Mouse (Mus musculus) layer of hippocampus, postnatal 25 days (tissue): ENCODE measurements at regions not wholly inside any gene's neighbourhood (a gene's known extent, or its start where the extent isn't known, plus 50 kb on each side); places are given as distances from the start of the nearest gene placed in this dataset.
A peak's percentile ranks its signal among the peaks of the same experiment; 100 is the strongest.

Source experiments
- DNase-seq, 2 experiments: peaks; one replicate each; pipeline ENCODE4 v3.0.0; 2022; ENCODE audit warnings: mixed read lengths in 2 of 2, low spot score in 1 of 2; ENCODE audit errors: extremely low spot score in 1 of 2

DNA sequence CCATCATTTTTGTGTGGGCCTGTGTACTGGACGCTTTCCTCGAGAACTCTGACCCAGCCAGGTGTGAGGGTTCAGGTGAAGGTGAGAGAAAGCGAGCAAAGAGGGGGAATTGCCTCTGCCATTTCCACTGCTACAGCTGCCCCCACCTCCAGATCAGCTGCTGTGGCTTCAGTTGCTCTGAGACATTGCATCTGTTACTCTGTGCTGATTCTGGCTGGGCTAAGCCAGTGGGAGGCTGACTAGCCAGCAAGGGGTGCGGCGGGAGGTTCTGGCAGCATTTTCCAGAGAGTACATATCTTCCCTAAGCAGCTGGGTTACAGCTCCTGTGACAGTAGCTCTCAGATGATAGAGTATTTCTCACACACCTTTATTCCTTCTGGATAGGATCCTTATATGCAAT is 712.7 kb upstream of the Cdh18 start:
- DNase-seq, result no peak

DNA sequence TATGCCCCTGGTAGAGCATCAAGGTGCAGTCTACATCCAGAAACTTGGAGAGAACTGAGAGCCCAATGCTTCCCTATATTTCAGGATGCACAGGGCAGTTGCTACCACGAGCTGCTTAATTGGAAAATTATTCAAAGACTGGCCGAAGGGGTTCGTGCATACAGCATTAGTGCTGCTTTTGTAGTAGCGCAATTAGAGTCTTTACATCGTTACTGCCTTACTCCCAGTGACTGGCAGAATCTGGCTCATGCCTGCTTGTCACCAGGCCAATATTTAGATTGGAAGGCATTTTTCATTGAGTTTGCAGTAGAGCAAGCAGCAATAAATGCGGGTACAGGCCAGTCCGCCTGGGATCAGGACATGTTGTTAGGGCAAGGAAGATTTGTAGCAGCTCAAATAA is 690.3 kb upstream of the Cdh18 start:
- no peak for DNase-seq

DNA sequence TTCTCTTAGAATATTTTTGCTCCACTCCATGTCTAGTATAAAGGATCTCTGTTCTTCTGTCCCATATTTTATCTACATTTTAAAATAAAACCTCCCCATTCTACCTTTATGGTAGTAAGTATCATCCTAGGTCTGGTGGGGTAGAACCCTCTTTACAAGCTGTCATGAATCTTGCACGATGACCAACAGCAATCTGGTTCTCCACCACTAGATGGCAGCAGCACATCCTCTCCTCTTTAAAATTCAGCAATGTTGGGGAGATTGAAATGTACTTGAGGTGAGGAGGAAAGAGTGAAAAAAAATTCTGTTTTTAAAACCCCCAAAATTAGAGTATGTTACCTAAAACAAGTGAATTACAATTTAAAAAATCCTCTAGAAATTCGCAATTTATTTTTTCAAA is 663.6 kb upstream of the Cdh18 start:
- peak; percentile 37 to 82 for DNase-seq
